Mouse (Mus musculus) forelimb bud, embryonic 11.5 days (tissue): ENCODE measurements around the gene Mapk3.
A peak's percentile ranks its signal among the peaks of the same experiment; 100 is the strongest.
"Not testable (repeated sequence)": the region's sequence is repeated elsewhere in the genome, so short reads cannot be mapped to it uniquely, and the experiment has no call there.

ENCODE experiments used
- DNase-seq: peaks from one replicate; pipeline ENCODE4 v3.0.0-alpha.2; 2012; ENCODE audit warnings: low read depth, low spot score

The Mapk3 gene

DNA sequence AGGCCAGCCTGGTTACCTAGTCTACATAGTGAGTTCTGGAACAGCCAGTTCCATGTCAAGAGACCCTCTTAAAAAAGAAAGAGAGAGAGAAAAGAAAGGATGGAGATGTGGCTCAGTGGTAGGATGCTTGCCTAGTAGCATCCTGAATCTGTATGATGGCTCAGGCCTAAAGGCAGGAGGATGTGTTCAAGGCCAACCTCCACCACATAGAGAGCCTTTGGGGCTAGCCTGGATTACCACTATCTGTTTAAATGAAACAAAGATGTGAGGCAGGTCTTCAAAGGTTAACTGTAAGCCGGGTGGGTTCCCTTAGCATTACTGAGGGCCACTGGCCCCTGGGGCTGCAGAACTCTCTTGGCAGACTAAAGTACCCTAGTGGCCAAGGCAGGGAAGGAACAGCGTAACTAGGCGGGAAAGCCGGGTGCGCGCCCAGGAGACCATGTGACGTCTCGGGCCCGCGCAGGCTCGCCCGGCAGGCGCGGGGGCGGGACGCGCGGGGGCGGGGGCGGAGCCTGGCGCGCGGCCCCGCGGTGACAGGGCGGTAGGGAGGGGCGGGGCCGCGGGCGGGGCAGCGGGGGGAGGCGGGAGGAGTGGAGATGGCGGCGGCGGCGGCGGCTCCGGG, at the start of gene Mapk3:
TSS of gene Mapk3 (plus strand) at position 552 of the 622 bp plus-strand sequence.
- DNase-seq, result peak; percentile 93

DNA sequence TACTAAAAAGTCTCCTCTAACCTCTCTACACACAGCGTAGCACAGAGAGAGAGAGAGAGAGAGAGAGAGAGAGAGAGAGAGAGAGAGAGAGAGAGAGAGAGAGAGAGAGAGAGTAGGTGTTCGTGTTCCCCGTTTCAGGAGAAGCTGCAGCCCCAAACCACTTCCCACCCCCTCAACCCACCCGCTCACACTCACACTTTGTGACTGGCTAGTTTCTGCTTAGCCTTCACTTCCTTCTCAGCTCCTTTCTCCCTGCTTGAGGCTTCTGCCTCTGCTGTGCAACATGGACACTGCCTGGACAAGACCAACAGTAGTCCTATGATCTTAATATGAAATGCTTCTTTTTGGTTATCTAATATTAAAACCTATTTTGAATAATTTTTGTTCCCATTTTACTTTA, 49.1 kb upstream of the Mapk3 start:
- DNase-seq, result no peak

DNA sequence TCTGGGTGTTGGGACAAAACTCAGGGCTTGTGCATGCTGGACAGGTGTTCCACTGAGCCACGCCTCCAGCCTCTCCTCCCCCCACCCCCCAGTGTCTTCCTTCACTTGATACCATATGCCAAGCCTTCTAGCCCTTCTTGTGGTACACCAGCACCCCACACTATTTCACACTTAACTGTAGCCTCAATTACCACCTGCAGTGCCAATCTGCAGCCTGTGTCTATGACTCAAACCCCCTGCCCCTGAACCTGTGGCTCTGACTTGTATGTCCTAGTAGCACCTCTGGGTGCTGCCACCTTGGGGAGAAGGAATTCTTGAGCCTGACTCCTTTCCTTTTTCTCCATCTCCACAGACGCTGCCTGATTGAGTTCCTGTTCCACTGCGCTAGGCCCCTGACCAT, 47.5 kb upstream of the Mapk3 start:
- no peak for DNase-seq

DNA sequence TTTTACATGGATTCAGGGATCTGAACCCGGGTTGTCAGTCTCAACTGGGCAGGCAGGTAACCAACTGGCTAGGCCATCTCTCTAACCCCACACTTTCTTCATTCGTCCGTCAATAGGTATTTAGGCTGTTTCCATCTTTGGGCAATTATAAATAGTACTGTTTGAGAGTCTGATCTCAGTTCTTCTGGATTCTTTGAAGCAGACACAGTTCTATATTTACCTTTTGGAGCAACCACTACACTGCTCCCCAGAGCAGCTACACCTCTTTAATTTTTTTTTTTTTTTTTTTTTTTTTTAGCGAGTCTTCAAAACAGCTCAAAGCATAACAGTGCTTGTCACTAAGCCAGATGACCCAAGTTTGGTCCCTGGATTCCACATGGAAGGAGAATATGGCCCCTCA, 43.7 kb upstream of the Mapk3 start:
- no peak for DNase-seq

DNA sequence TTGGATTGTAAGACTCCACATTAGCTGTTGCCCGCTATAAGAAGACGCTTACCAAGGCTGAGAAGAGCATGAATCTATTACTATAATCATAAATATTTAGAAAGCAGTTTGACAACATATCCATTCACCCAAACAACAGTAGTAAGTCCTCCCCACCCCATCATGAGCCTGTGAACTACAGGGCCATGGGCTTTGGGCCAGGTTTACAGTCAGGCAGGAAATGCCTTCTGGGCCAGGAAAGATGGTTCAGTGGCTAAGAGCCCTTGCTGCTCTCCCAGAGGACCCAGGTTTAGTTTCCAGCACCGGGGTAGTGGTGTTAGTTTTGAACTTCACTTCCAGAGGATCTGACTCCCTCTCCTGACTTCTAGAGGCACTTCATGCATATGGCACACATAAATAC, 41.8 kb upstream of the Mapk3 start:
- no peak for DNase-seq

DNA sequence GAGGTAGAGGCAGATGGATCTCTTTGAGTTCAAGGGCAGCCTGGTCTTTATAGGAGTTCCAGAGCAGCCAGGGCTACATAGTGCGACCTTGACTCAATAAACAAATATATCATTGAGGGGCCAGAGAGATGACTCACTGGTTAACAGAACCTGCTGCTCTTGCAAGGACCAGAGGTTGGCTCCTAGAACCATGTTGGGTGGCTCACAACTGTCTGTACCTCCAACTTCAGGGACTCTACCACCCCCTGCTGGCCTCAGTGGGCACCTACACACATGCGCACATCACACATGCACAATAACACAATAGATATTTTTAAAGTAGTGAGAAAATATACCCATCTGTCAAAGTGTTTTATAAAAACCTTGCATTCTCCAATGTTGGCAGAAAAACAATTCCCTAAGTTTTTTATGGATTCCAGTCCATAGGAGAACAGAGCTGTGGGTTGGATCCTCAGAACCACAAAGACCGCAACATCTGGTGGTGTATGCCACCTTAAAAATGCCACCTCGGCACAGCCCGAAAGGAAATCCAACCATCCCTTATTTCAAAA, 40.5 kb upstream of the Mapk3 start:
- no peak for DNase-seq

DNA sequence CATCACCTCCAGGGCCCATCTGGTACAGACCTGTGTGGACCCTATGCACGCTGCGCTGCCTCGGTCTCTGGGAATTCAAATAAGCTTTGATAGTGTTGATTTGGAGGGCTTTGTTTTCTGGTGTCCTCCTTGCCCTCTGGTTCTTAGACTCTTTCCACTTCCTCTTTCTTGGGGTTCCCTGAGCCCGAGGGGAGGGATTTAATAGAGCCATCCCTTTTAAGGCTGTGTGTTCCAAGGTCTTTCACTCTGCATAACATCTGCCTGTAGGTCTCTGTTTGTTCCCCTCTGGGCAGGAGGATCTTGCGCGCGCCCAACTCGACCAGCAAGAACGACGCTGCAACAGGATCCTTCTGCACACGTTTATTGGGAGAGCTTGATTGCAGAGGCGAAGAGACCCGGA, 37.8 kb upstream of the Mapk3 start:
- DNase-seq, result no peak

DNA sequence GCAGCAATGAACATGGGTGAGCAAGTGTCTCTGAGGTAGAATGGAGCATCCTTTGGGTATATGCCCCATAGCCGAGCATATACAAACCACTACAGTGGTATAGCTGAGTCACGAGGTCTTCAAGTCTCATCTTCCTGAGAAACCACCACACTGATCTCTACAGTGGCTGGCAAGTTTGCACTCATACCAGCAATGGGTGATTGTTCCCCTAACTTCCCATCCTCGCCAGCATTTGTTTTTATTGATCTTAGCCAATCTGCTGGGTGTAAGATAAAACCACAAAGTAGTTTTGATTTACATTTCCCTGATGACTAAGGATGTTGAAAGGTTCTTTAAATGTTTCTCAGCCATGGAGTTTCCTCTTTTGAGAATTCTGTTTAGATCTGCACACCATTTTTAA, 34.3 kb upstream of the Mapk3 start:
- DNase-seq, result no peak

DNA sequence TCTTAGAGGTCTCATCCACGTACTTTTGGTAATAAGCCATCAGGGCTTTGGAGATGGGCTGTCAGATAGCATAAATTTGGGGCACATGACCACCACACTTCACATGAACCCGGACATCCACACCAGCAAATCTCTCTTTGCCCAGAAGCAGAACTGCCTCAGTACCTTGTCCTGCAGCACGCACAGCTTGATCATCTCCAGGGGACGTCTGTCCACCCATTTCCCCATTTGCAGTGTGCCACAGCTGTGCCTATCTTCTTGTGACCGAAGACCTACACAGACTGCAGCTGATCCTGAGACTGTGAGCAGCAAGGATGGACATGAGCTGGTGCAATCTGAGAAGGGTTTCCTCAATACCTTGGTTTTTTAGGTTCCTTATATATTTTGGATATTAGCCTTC, 33.7 kb upstream of the Mapk3 start:
- no peak for DNase-seq

DNA sequence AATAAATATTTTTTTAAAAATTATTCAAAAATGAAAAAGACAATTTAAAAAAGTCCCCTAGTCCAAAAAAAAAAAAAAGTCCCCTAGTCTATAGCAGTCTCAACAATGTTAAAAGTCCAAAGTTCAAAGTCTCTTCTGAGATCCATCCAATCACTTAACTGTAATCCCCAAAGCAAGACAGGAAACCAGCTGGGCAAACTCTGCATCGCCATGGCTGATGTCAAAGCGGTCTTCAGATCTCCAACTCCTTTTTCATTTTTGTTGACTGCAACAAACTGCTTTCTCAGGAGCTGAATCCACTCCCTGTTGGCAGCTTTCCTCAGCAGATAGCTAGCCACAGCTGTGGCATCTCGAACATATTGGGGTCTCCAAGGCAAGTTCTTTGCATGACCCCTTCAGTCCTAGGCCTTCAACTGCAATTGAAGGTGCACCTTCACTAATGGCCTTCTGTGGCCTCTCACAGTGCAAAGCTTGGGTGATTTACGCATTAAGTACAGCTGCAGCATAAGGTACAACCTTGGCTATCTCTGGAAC, 29.1 kb upstream of the Mapk3 start:
- not testable (repeated sequence) for DNase-seq

DNA sequence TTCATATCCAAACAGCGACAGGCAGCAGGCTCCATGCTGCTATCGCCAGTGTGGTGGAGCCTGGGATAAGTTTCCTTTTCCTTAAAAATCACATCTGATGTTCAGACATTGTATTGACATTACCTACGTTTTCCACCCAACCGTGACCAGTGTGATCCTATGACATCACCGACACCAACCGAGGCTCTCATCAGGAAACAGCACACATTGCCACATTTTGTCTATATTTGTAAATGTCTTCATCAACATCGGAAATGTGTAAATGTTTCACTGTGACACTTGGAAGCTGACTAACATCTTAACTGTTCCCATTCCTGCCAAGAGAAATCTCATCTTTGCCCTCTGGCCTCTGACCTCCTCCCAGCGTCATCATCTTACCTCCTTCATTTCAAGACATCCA, 23.3 kb upstream of the Mapk3 start:
- no peak for DNase-seq

DNA sequence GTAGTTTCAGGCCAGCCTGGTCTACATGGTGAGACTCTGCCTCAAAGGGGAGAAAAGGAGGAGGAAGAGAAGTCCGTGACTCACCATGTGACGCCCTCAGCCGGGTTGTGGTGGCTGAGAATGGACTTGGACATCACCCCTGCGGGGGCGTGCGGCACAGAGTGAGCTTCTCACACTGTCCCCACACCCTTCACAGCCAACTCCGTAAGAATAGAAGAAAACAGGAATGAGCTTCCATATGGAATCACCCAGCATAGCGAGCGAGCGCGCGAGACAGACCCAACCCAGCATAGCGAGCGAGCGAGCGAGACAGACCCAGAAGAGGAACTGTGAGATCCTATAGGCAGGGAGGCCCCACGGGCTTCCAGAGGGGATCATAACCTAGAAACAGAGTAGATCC, 19.9 kb upstream of the Mapk3 start:
- DNase-seq, result no peak

DNA sequence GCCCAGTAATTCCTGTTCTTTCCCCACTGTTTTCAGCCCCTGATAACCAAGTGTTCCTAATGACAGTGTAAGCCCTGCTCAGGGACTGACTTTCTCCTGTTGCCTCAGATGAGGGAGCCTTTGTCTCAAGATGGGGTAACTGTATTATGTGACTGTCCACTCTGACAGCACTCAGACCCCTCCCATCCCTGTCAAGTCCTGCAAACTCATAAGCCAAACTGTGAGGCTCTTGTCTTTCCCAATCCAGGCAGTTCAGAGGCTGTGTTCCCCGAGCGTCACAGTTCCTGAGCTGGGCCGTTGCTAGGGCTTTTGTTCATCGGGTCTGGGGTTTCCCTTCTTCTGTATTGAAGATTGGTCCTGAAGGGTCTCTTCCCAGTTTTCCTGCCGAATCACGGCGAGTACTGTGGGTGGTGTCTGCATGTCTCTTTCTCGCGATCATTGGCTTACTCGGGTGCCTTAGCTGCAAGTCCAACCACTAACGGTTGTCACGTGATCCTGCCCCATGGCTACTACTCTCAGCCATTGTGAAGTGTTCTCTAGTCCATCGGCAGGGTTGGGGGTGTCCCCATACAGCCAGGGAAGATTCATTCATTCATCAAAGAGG, 19.2 kb upstream of the Mapk3 start:
- DNase-seq, result no peak

DNA sequence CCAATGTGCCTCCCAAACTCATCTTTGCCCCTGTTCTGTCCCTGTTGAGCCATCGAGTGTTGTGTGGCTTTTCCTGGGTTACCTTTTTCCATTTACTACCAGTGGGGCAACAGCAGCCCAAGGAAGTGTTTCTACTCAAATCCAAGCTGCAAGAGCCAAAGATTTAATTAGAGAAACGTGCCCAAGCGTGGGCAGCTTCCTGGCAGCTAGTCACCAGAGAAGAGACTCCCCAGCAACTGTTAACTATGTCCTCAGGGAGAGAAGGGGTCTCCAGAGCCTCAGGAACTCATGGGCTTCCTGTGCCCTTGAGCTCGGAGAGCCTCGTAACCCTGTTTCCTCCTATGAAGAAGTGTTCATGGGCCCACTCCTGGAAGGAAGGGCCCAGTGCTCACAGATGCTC, 18.4 kb upstream of the Mapk3 start:
- no peak for DNase-seq

DNA sequence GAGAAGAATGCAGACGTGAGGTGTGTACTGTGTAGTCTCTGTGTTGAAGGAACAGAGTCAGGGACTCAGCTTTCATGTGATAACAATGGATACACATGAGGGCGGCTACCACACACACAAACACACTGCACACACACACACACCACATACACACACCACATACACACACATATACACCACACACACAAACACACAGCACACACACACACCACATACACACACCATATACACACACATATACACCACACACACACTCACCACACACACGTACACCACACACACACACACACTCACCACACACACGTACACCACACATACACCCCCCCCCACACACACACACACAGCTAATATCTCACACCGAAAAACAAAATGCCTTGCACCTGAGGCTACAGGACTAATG, 17.9 kb upstream of the Mapk3 start:
- no peak for DNase-seq

DNA sequence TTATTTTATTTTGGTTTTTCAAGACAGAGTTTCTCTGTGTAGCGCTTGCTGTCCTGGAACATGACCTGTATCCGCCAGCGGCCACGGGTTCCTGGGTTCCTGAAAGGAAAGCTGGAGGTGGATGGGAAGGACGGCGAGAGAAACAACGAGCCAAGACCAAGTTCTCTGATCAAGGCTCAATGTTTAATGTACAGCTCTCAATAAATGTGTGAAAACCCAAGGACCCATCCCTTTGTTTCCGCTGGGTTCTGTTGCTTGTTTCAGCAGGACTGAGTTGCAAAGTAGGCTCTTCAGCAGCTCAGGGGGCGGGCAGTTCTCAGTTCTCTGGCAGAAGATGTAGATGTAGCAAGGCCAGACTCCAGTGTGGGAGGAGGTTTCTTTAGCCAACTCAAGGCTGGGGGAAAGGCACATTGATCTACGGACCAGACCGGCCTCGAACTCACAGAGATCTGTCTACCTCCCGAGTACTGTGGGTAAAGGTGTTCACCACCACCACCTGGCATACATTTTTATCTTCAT, 17.4 kb upstream of the Mapk3 start:
- DNase-seq, result no peak

DNA sequence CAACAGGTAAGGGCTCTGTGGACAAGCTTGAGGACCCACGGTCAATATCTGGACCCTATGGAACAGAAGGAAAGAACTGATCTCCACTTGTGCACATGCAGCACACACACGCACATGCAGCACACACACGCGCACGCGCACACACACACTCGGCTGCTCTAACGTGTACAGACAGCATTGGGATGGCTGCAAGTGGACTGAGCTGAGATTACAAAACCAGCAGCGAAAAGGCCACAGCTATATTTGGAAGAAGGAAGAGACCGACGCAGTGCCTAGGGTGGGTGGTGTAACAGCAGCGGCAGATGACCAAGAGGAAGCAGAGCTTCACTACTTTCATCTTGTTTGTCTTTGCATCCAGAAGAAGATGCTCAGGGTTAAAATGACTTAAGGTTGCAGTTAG, 13.3 kb upstream of the Mapk3 start:
- DNase-seq, result no peak

DNA sequence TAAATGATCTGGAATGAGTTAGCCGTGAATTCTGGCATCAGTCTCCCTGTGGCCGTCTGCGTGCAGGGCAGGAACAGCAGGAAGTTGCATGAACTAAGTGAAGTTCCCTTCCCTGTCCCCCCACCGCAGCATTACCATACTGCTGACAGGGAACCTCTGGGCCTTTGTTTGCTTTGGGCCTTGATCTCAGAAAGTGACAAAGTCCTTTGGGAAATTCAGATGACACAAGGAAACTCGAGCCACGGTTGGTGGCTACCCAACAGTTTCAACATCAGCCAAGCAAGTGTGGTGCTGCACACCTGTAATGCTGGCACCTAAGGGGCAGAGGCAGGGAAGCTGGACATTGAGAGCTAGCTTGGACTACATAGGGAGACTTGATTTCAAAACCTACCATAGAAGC, 12.6 kb upstream of the Mapk3 start:
- DNase-seq, result no peak

DNA sequence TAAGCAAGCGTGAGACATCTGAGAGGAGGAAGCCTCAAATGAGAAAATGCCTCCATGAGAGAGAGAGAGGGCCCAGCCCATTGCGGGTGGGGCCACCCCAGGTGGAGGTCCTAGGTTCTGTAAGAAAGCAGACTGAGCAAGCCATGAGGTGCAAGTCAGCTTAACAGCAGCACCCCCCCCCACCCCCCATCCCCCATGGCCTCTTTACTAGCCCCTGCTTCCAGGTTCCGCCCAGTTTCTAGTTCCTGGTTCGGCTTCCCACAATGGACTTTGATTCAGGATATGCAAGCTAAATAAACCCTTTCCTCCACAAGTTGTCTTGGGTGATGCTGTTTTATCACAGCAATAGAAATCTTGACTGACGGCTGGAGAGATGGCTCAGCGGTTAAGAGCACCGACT, 10.6 kb upstream of the Mapk3 start:
- no peak for DNase-seq

DNA sequence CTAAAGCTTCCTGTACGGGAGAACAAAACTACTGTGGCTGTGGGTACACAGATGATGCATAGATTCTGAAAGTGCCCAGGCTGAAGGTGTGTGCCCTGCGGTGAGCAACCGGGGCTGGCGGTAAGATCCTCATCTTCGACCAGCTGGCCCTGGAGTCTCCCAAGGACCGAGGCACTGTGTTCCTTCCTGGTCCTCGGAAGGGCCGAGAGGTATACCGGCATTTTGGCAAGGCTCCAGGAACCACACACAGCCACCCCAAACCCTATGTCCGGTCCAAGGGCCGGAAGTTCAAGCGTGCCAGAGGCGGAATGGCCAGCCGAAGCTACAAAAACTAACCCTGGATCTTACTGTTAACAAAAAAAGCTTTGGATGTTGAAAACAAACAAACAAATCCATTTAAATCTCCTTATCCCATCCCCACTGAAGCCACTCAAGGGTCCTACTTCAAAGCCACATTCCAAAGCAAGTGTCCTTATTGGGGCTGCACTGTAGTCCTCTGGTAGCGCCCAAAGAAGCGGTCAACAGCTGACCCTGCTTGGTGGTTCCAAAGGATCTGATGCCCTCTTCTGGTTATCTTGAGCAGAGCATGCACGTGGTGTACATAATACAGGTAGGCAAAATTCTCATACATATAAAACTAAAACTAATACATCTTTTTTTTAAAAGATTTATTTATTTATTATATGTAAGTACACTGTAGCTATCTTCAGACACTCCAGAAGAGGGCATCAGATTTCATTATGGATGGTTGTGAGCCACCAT, 9.6 kb upstream of the Mapk3 start:
- no peak for DNase-seq

DNA sequence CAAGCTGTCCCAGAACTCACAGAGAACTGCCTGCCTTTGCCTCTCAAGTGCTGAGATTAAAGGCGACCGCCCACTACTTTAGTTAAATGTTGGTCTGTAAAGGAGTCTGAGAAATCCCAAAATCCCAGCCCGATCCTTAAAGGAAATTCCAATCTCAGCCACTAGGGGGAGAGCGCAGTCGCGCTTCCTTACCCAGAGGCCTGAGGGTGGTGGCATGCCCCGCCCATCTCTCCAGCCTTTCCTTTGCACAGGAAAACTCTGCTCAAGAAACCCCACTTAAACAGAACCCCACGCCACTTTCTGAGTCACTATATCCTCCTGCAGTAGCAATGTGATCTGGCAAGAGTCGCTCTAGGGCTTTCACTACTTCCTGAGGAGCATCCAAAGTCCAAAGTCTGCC, 4.5 kb upstream of the Mapk3 start:
- DNase-seq, result peak; percentile 89

DNA sequence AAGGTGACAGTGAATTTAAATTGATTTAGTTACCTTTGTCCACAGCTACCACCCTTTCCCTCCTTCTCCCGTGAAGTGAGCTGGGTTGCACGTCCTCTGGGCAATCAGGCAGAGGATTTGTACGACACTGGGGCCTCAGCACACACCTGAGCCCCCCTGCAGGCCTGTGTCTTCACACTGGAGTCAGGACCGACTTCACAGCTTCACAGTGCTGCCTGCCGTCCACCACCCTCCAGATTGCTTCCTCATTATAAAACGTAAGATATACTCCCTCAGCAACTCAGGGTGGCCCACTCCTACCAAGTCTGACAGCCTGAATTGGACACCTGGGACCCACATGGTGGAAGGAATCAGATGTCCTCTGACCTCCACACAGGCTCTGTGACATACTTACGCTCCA, 862 bp upstream of the Mapk3 start:
- DNase-seq, result no peak
